Comparison of ENCODE assay signal across 32 mouse cellular contexts in genomic region chr19:32104217-32104616, GRCm38 (mm10). TPM values are rescaled to one million over a fixed set of nuclear protein-coding genes. Genes with fewer than 3 reads are reported as not detected.
DNase-seq lines count a peak whose midpoint lies in the region; ATAC-seq and TF ChIP-seq lines count a peak whose summit lies in the region.
"Had no signal": no experiment of that assay in that cellular context is flagged by ENCODE, and none has a peak within 500 bp of the region (broad histone marks: within the 10 kb centered on the region; RNA-seq: fewer than 3 reads in every experiment).

No protein-coding gene starts in this region.

- no peak overlapping the region for H3K4me2 ChIP-seq in hindbrain, embryonic 14.5 days (replicated peaks)
- H3K4me2 ChIP-seq: embryonic facial prominence, embryonic 12.5 days; heart, embryonic 13.5 days; midbrain, embryonic 13.5 days; neural tube, embryonic 15.5 days; stomach, embryonic 15.5 days had no signal

- ATAC-seq in hindbrain, embryonic 14.5 days (ENCODE audit: low FRiP score) = no peak
- ATAC-seq: CD4-positive, CD25-positive, alpha-beta regulatory T cell, adult 4 months; forebrain, embryonic 16.5 days; hindbrain, postnatal 0 days; midbrain, embryonic 13.5 days had no signal

- H3K4me3 ChIP-seq in cerebellum, adult 2 months (replicated peaks; ENCODE audit: insufficient read depth, low read depth, low read length) = no peak overlapping the region
- no peak overlapping the region for H3K4me3 ChIP-seq in small intestine, adult 2 months (ENCODE audit: low read depth, low read length)
- no peak overlapping the region for H3K4me3 ChIP-seq in forebrain, embryonic 10.5 days
- H3K4me3 ChIP-seq in hindbrain, embryonic 14.5 days (replicated peaks; ENCODE audit: low read length) = no peak overlapping the region
- H3K4me3 ChIP-seq: embryonic facial prominence, embryonic 12.5 days; gastrocnemius, adult 2 months; heart, adult 2 months; heart, embryonic 13.5 days; hindbrain, embryonic 10.5 days; midbrain, embryonic 13.5 days; neural tube, embryonic 15.5 days; stomach, embryonic 15.5 days had no signal

- TF ChIP-seq POLR2A in cerebellum, adult 2 months (IDR thresholded peaks at IDR 0.05; ENCODE audit: borderline replicate concordance, insufficient read depth, low read length) = no peak
- TF ChIP-seq POLR2A in small intestine, adult 2 months (IDR thresholded peaks at IDR 0.05; ENCODE audit: low read depth, low read length) = no peak

- no peaks in the 10 kb centered on the region for H3K36me3 ChIP-seq in small intestine, adult 2 months (ENCODE audit: control insufficient read depth, insufficient read depth, low read length)
- no peaks in the 10 kb centered on the region for H3K36me3 ChIP-seq in forebrain, embryonic 10.5 days (replicated peaks)
- H3K36me3 ChIP-seq in hindbrain, embryonic 14.5 days (replicated peaks; ENCODE audit: control insufficient read depth, insufficient read depth) = no peaks in the 10 kb centered on the region
- H3K36me3 ChIP-seq: embryonic facial prominence, embryonic 12.5 days; heart, embryonic 13.5 days; hindbrain, embryonic 10.5 days; midbrain, embryonic 13.5 days; neural tube, embryonic 15.5 days; stomach, embryonic 15.5 days had no signal

- no peak overlapping the region for H3K9ac ChIP-seq in hindbrain, embryonic 14.5 days
- H3K9ac ChIP-seq: embryonic facial prominence, embryonic 12.5 days; heart, embryonic 13.5 days; liver, embryonic 14.5 days; midbrain, embryonic 13.5 days; neural tube, embryonic 15.5 days; stomach, embryonic 15.5 days had no signal

- H3K4me1 ChIP-seq in cerebellum, adult 2 months (ENCODE audit: control insufficient read depth, insufficient read depth, low read length) = no peaks in the 10 kb centered on the region
- peaks cover 11% of the 10 kb centered on the region for H3K4me1 ChIP-seq in small intestine, adult 2 months (ENCODE audit: control insufficient read depth, insufficient read depth, insufficient read length, low read length)
- peaks cover 19% of the 10 kb centered on the region for H3K4me1 ChIP-seq in forebrain, embryonic 10.5 days
- peaks cover 12% of the 10 kb centered on the region; the same call in 1 of the 2 replicates for H3K4me1 ChIP-seq in hindbrain, embryonic 14.5 days (replicated peaks; ENCODE audit: control insufficient read depth, insufficient read depth, low read length)

- peak; percentile 42 to 47 for DNase-seq in cerebellum, adult 2 months
- DNase-seq in cerebellum, adult 11 months = no peak
- DNase-seq in cerebellum, postnatal 36 days = peak; percentile 23 to 44
- DNase-seq in forebrain, embryonic 10.5 days (ENCODE audit: extremely low spot score, low spot score) = no peak
- no peak for DNase-seq in hindbrain, embryonic 14.5 days (ENCODE audit: low spot score)
- DNase-seq in embryo, embryonic 9.5 days (ENCODE audit: extremely low spot score) = no peak
- DNase-seq: adrenal gland, postnatal 14 days; gastrocnemius, adult 2 months; heart, adult 2 months; heart, postnatal 10 days; kidney, adult 11 months; kidney, postnatal 14 days; layer of hippocampus, adult 9-11 months; liver; lung, adult 2 months; lung, postnatal 10 days; retina, postnatal 1 day; right cerebral cortex, postnatal 14 days; thymus, adult 18-20 months; thymus, postnatal 36 days had no signal

- no peak overlapping the region for H3K27ac ChIP-seq in cerebellum, adult 2 months (ENCODE audit: insufficient read depth, low read length)
- H3K27ac ChIP-seq in small intestine, adult 2 months (ENCODE audit: insufficient read depth, low read depth, low read length) = peak overlapping the region; percentile 48
- H3K27ac ChIP-seq in forebrain, embryonic 10.5 days = no peak overlapping the region
- H3K27ac ChIP-seq in hindbrain, embryonic 14.5 days = no peak overlapping the region
- H3K27ac ChIP-seq: embryonic facial prominence, embryonic 12.5 days; gastrocnemius, adult 2 months; heart, adult 2 months; heart, embryonic 13.5 days; hindbrain, embryonic 10.5 days; hindbrain, postnatal 0 days; liver, embryonic 14.5 days; macrophage; midbrain, embryonic 13.5 days; neural tube, embryonic 15.5 days; stomach, embryonic 15.5 days had no signal

- no peaks in the 10 kb centered on the region; the same call in 1 of the 2 replicates for H3K27me3 ChIP-seq in cerebellum, adult 2 months (ENCODE audit: control insufficient read depth, insufficient read depth, low read length)
- H3K27me3 ChIP-seq in small intestine, adult 2 months (ENCODE audit: control insufficient read depth, insufficient read depth, low read length) = no peaks in the 10 kb centered on the region
- H3K27me3 ChIP-seq in forebrain, embryonic 10.5 days (ENCODE audit: poor library complexity, severe bottlenecking) = peaks cover 42% of the 10 kb centered on the region
- no peaks in the 10 kb centered on the region for H3K27me3 ChIP-seq in hindbrain, embryonic 14.5 days (ENCODE audit: control insufficient read depth, insufficient read depth, low read length)
- H3K27me3 ChIP-seq: embryonic facial prominence, embryonic 12.5 days; heart, embryonic 13.5 days; neural tube, embryonic 15.5 days; stomach, embryonic 15.5 days had no signal

- 19% methylated on average over 4 of the region's 4 CpGs for WGBS in cerebellum, adult 2 months
- WGBS in small intestine, adult 2 months = 34% methylated on average over 4 of the region's 4 CpGs
- 68% methylated on average over 4 of the region's 4 CpGs for WGBS in forebrain, embryonic 10.5 days
- 76% methylated on average over 4 of the region's 4 CpGs for WGBS in hindbrain, embryonic 14.5 days

- TF ChIP-seq CTCF in cerebellum, adult 2 months (IDR thresholded peaks at IDR 0.05; ENCODE audit: borderline replicate concordance, insufficient read depth, low read depth, low read length) = no peak
- TF ChIP-seq CTCF in small intestine, adult 2 months (IDR thresholded peaks at IDR 0.05; ENCODE audit: extremely low read depth, insufficient read length, insufficient replicate concordance, low read depth, low read length) = no peak

- no peaks in the 10 kb centered on the region for H3K9me3 ChIP-seq in forebrain, embryonic 10.5 days
- no peaks in the 10 kb centered on the region for H3K9me3 ChIP-seq in hindbrain, embryonic 14.5 days (ENCODE audit: control insufficient read depth, low read length)
- H3K9me3 ChIP-seq: embryonic facial prominence, embryonic 12.5 days; heart, embryonic 13.5 days; hindbrain, embryonic 10.5 days; midbrain, embryonic 13.5 days; neural tube, embryonic 15.5 days; stomach, embryonic 15.5 days had no signal

RNA-seq across cellular contexts. Expression of gene Asah2, which starts 3.8 kb away (rescaled TPM):
- polyA plus RNA-seq in cerebellum, adult 2 months (2012; rRNA removed) = 12.1 and 14.5 TPM in 2 replicates
- 34.6 and 217 TPM in 2 replicates for polyA plus RNA-seq in small intestine, adult 2 months (2012; rRNA removed)
- 0.25 and 0.33 TPM in 2 replicates for polyA plus RNA-seq in forebrain, embryonic 10.5 days (2016; fragmentation: Nextera tagmentation; extraction: Ambion mirVana)
- 1.1 TPM in 2 replicates for polyA plus RNA-seq in hindbrain, embryonic 14.5 days (2014; fragmentation: Nextera tagmentation; extraction: Ambion mirVana)

Comparison
In these comparisons a context has a peak if more than half of its experiments do, and no peak if none do; other contexts are left out.
1. DNase-seq: peak in cerebellum, adult 2 months (2 of 2) and cerebellum, postnatal 36 days (2 of 2); none in cerebellum, adult 11 months (single experiment), forebrain, embryonic 10.5 days (single experiment), hindbrain, embryonic 14.5 days (single experiment) and embryo, embryonic 9.5 days (single experiment).